Mouse (Mus musculus) ES-E14 (cell line): ENCODE data around the gene Cnfn. TPM values are rescaled to one million over a fixed set of nuclear protein-coding genes. Genes with fewer than 3 reads are reported as not detected.

Experiments used
- DNase-seq: peaks from one replicate; pipeline ENCODE4 v3.0.0-alpha.2; 2013; ENCODE audit warnings: low read depth, low spot score
- H3K27ac ChIP-seq: 2 replicates; pipeline ENCODE4 v1.5.1; 2012; ENCODE audit warnings: low read depth, mild to moderate bottlenecking, low read length, moderate library complexity, mixed read lengths; ENCODE audit not compliant: poor library complexity, insufficient read depth, severe bottlenecking
- H3K36me3 ChIP-seq: 2 replicates; pipeline ENCODE4 v1.6.1; 2012; ENCODE audit warnings: mild to moderate bottlenecking, low read length, moderate library complexity, mixed read lengths; ENCODE audit not compliant: control insufficient read depth, poor library complexity, insufficient read depth, severe bottlenecking
- H3K4me1 ChIP-seq, 2 experiments: fragments of 150-350 bp in 1 of 2; sonication (generic) in 1 of 2; 2 replicates each; pipeline ENCODE4 v1.6.1; 2012; ENCODE audit warnings: low read length in 2 of 2, mild to moderate bottlenecking in 1 of 2, mixed read lengths in 1 of 2; ENCODE audit not compliant: control insufficient read depth in 2 of 2, insufficient read depth in 2 of 2, poor library complexity in 1 of 2
- H3K4me3 ChIP-seq, 2 experiments: fragments of 150-350 bp in 1 of 2; sonication (generic) in 1 of 2; 2 replicates each; pipeline ENCODE4 v1.5.1; 2012; ENCODE audit warnings: low read length in 2 of 2, low read depth in 1 of 2, mild to moderate bottlenecking in 1 of 2, mixed read lengths in 1 of 2; ENCODE audit not compliant: insufficient read depth in 1 of 2, poor library complexity in 1 of 2, severe bottlenecking in 1 of 2
- H3K9ac ChIP-seq: 2 replicates; pipeline ENCODE4 v1.6.1; 2012; ENCODE audit warnings: low read depth, mild to moderate bottlenecking, low read length, mixed read lengths; ENCODE audit not compliant: poor library complexity, insufficient read depth, severe bottlenecking
- H3K9me3 ChIP-seq: fragments of 150-350 bp; sonication (generic); 2 replicates; pipeline ENCODE4 v1.6.1; 2012; ENCODE audit warnings: low read depth, mild to moderate bottlenecking, low read length; ENCODE audit not compliant: control insufficient read depth, insufficient read depth
- CHD2 ChIP-seq: IDR thresholded peaks from 2 replicates; pipeline ENCODE4 v1.6.1; 2014; ENCODE audit warnings: mild to moderate bottlenecking, low read depth, low read length, inconsistent platforms
- HCFC1 ChIP-seq: IDR thresholded peaks from 2 replicates; pipeline ENCODE4 v1.6.1; 2012; ENCODE audit warnings: low read length, inconsistent platforms, borderline replicate concordance; ENCODE audit not compliant: insufficient read depth
- MAFK ChIP-seq: IDR thresholded peaks from 2 replicates; pipeline ENCODE4 v1.6.1; 2014; ENCODE audit warnings: mild to moderate bottlenecking, low read depth, low read length, inconsistent platforms; ENCODE audit not compliant: insufficient read depth
- ZC3H11A ChIP-seq: IDR thresholded peaks from 2 replicates; pipeline ENCODE4 v1.6.1; 2012; ENCODE audit warnings: low read depth, mild to moderate bottlenecking, inconsistent platforms, low read length, borderline replicate concordance
- ZNF384 ChIP-seq: IDR thresholded peaks from 2 replicates; pipeline ENCODE4 v1.6.1; 2012; ENCODE audit warnings: low read depth, low read length, inconsistent platforms
- in situ Hi-C, 2 experiments: fragments of 600-800 bp; cut with MboI; formaldehyde crosslinking; loops; one replicate each; pipeline ENCODE4 v1.15.1; 2025; ENCODE audit warnings: low sequenced_read_pairs in 2 of 2, inconsistent platforms in 1 of 2; ENCODE audit not compliant: unreplicated experiment in 2 of 2
- total RNA-seq: library from RNA; depleted of rRNA; stranded (reverse); fragments of 300-350 nt; gene quantifications from 2 replicates; pipeline ENCODE4 v1.2.3, GENCODE M21; 2012

Cnfn gene
- total RNA-seq, 1 experiment: not detected

GRCm38 (mm10) chr7:25384818-25385217 is 15.3 kb upstream of the Cnfn start:
- Histone ChIP-seq H3K9me3 (no peaks in the 10 kb centered on the region), H3K27ac (no peak overlapping the region), H3K4me3 (no peak overlapping the region), H3K36me3 (no peaks in the 10 kb centered on the region; the same call in 1 of the 2 replicates), H3K9ac (no peak overlapping the region), H3K4me1 (peaks cover 1 to 7% of the 10 kb centered on the region in 2 experiments; a peak in 2 of 4 replicates)
- TF ChIP-seq ZC3H11A (no peak), CHD2 (no peak), HCFC1 (no peak), MAFK (no peak), ZNF384 (no peak)
- no peak for DNase-seq
- in situ Hi-C loops: no loop called here

DNA sequence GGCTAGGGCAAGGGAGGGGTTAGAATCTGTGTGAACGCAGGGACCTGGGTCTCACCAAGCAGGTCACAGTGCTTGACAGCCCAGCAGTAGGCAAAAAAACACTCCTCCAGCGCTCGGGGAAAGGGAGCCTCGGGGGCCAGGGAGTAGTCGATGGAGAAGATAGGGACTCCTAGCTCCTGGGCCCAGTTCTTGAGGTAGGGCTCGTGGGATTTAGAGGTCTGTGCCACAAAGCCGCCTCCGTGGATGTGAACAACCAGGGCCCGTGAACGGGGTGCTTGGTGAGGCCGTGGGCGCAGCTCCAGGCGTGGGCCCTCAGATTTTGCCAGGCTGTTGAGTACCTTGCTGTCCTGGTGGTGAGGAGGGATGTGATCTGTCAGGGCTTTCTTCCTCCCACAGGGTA is 14.8 kb upstream of the Cnfn start:
- Histone ChIP-seq H3K4me1 (peaks cover 0 to 6% of the 10 kb centered on the region in 2 experiments; a peak in 2 of 4 replicates), H3K4me3 (no peak overlapping the region), H3K9ac (no peak overlapping the region), H3K9me3 (no peaks in the 10 kb centered on the region), H3K36me3 (no peaks in the 10 kb centered on the region; the same call in 1 of the 2 replicates), H3K27ac (no peak overlapping the region)
- TF ChIP-seq MAFK: no peak
- no peak for TF ChIP-seq CHD2
- TF ChIP-seq ZNF384: no peak
- no peak for TF ChIP-seq ZC3H11A
- no peak for TF ChIP-seq HCFC1
- in situ Hi-C loops: no loop called here
- DNase-seq: no peak

GRCm38 (mm10) chr7:25383891-25384290 is 14.4 kb upstream of the Cnfn start:
- H3K9ac ChIP-seq: no peak overlapping the region
- H3K4me1 ChIP-seq: peaks cover 0 to 6% of the 10 kb centered on the region in 2 experiments; a peak in 2 of 4 replicates
- no peak overlapping the region for H3K27ac ChIP-seq
- no peaks in the 10 kb centered on the region; the same call in 1 of the 2 replicates for H3K36me3 ChIP-seq
- in situ Hi-C loops: no loop called here
- H3K4me3 ChIP-seq: no peak overlapping the region
- H3K9me3 ChIP-seq: no peaks in the 10 kb centered on the region
- no peak for DNase-seq
- TF ChIP-seq CHD2 (no peak), HCFC1 (no peak), MAFK (no peak), ZC3H11A (no peak), ZNF384 (no peak)

GRCm38 (mm10) chr7:25383385-25383784 is 13.9 kb upstream of the Cnfn start:
- peaks cover 0 to 6% of the 10 kb centered on the region in 2 experiments; a peak in 2 of 4 replicates for H3K4me1 ChIP-seq
- no peak overlapping the region for H3K9ac ChIP-seq
- no peaks in the 10 kb centered on the region; the same call in 1 of the 2 replicates for H3K36me3 ChIP-seq
- no peak for TF ChIP-seq MAFK
- TF ChIP-seq ZC3H11A: no peak
- TF ChIP-seq ZNF384: no peak
- TF ChIP-seq CHD2: no peak
- TF ChIP-seq HCFC1: no peak
- no peaks in the 10 kb centered on the region for H3K9me3 ChIP-seq
- no peak for DNase-seq
- in situ Hi-C loops: no loop called here
- H3K27ac ChIP-seq: no peak overlapping the region
- no peak overlapping the region for H3K4me3 ChIP-seq
